Mouse (Mus musculus): ENCODE results near the gene Frs3. TPM values are rescaled to one million over a fixed set of nuclear protein-coding genes. Genes with fewer than 3 reads are reported as not detected.
A peak's percentile ranks its signal among the peaks of the same experiment; 100 is the strongest.

The Frs3 gene
- polyA plus RNA-seq, 1 experiment from 2014 or later: 8.3 TPM

DNA sequence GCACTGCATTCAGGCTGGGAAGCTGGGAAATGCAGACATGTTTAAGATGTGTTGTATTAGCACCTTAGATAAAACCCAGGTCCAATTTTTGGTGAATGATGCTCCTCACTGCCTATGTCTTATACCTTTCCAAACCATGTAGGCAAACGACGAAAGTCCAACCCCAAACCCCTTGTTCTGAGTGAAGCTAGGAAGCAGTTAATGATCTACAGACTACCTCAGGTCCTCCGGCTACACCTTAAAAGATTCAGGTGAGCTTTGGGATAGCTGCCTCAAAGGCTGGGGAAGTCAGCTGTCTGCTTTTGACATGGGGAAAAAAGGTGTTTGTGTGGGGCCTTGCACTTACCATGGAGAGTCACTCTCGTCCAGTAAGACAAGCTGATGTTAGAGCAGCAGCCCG, 10.1 kb upstream of the Frs3 start:
- H3K9me3 ChIP-seq (ENCODE audit: control insufficient read depth, low read length): no peaks in the 10 kb centered on the region
- no peak overlapping the region for H3K27ac ChIP-seq (ENCODE audit: low read depth, low read length)
- H3K27me3 ChIP-seq (ENCODE audit: control insufficient read depth, insufficient read depth, low read length): no peaks in the 10 kb centered on the region
- no peaks in the 10 kb centered on the region for H3K4me1 ChIP-seq (replicated peaks; ENCODE audit: control insufficient read depth, insufficient read depth, low read length)
- H3K4me2 ChIP-seq (ENCODE audit: low read depth, low read length, severe bottlenecking): no peak overlapping the region
- DNase-seq (ENCODE audit: low spot score): no peak
- H3K4me3 ChIP-seq (ENCODE audit: low read depth, low read length): no peak overlapping the region
- H3K9ac ChIP-seq (ENCODE audit: low read length): no peak overlapping the region
- peaks cover 10% of the 10 kb centered on the region; the same call in 1 of the 2 replicates for H3K36me3 ChIP-seq (ENCODE audit: control insufficient read depth, insufficient read depth, low read length)
- no peak for ATAC-seq (replicated peaks; ENCODE audit: low FRiP score)
- WGBS: 87% methylated on average over 5 of the region's 5 CpGs

DNA sequence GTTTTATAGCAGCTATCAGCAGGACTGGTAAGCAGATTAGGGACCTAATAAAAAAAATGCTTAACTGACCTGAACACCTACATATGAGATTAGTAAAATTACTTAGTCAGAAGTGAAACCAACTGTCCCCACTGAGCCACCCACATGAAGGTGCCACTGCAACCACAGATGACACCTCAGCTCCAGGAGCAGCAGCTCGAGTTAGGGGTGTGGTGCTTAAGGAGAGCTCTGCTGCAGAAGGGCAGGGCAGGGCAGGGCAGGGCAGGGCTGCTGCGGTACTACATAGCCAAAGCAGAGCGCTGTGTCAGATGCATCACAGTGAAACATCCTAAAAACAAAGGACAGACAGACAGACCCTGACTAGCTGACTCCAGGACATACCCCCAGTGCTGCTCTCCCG, 6.0 kb upstream of the Frs3 start:
- H3K27me3 ChIP-seq (ENCODE audit: control insufficient read depth, insufficient read depth, low read length): no peaks in the 10 kb centered on the region
- no peak overlapping the region for H3K4me3 ChIP-seq (ENCODE audit: low read depth, low read length)
- no peak overlapping the region for H3K27ac ChIP-seq (ENCODE audit: low read depth, low read length)
- H3K9ac ChIP-seq (ENCODE audit: low read length): no peak overlapping the region
- peaks cover 8% of the 10 kb centered on the region; the same call in 1 of the 2 replicates for H3K4me1 ChIP-seq (replicated peaks; ENCODE audit: control insufficient read depth, insufficient read depth, low read length)
- no peak for DNase-seq (ENCODE audit: low spot score)
- no peak overlapping the region for H3K4me2 ChIP-seq (ENCODE audit: low read depth, low read length, severe bottlenecking)
- H3K36me3 ChIP-seq (ENCODE audit: control insufficient read depth, insufficient read depth, low read length): peaks cover 10% of the 10 kb centered on the region; the same call in 1 of the 2 replicates
- no peaks in the 10 kb centered on the region for H3K9me3 ChIP-seq (ENCODE audit: control insufficient read depth, low read length)
- 88% methylated on average over 4 of the region's 4 CpGs for WGBS
- no peak for ATAC-seq (replicated peaks; ENCODE audit: low FRiP score)

DNA sequence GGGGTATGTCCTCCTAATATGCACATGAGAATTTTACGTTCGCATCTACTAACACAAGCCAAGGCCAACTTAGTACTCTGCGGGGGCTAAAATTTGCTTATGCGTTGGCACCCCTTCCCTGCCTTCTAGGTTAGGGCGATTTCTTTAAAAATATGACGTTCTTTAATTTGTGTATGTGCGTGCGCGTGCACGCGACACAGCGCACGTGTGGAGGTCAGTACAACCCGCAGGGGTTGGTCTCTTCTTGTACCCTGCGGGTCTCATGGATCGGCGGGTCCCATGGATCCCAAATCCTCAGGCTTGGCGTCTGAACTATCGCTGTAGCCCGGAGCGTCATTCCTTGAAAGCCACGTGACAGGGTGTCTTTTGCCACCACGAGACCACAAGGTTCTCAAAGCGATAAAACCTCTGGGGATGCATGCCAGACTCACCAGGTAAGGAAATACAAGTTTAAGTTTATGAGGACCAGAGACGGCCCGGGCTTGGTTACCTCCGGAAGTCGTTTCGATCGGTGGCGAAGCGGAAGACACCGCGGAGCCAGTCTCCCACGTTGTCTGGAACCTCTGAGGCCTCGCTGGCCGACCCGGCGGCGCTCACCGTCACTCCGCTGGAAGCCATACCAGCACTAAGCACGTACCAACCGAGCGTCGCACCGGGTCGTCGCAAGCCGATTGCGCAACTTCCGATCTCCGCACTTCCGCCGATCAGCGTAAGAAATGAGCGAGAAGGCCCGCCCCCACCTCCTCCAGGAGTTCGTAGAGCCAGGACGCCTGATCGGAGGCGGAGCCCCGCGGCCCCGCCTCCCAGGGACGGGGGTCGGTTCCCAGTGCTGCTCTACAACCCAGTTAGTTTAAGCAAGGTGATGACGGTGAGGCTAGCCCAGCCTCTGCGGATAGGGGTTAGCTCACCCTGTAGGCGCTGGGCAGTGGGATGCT, 1.2 kb upstream of the Frs3 start:
- Histone ChIP-seq H3K4me2 (ENCODE audit: low read depth, low read length, severe bottlenecking) (peak overlapping the region; percentile 96), H3K27ac (ENCODE audit: low read depth, low read length) (peak overlapping the region; percentile 57; the same call in 1 of the 2 replicates), H3K4me1 (replicated peaks; ENCODE audit: control insufficient read depth, insufficient read depth, low read length) (peaks cover 8% of the 10 kb centered on the region; the same call in 1 of the 2 replicates), H3K27me3 (ENCODE audit: control insufficient read depth, insufficient read depth, low read length) (no peaks in the 10 kb centered on the region; the same call in 1 of the 2 replicates), H3K9ac (ENCODE audit: low read length) (peak overlapping the region; percentile 87), H3K36me3 (ENCODE audit: control insufficient read depth, insufficient read depth, low read length) (no peaks in the 10 kb centered on the region; the same call in 1 of the 2 replicates), H3K9me3 (ENCODE audit: control insufficient read depth, low read length) (no peaks in the 10 kb centered on the region), H3K4me3 (ENCODE audit: low read depth, low read length) (peak overlapping the region; percentile 66)
- ATAC-seq (replicated peaks; ENCODE audit: low FRiP score): peak; percentile 90
- peak; percentile 95 for DNase-seq (ENCODE audit: low spot score)
- WGBS: under 1% methylated on average over 70 of the region's 70 CpGs

DNA sequence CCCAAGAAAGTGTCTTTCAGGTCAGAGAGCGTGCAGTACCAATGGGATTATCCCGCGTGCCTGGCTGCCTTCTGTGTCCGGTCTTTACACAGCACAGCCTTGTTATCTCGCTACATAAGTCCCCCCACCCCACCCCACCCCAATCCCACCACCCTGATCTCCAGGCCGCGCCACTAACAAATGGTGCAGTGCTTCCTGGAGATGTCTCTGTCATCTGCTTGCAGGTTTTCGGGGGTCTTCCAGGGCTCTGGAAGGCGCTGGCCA, 554 bp upstream of the Frs3 start, which contains the start of gene Tomm6:
TSS of gene Tomm6 (minus strand) at position 43 of the 264 bp plus-strand sequence.
- Histone ChIP-seq H3K27ac (ENCODE audit: low read depth, low read length) (peak within 1 kb of the TSS; percentile 57), H3K9ac (ENCODE audit: low read length) (peak within 1 kb of the TSS; percentile 87), H3K4me2 (ENCODE audit: low read depth, low read length, severe bottlenecking) (peak within 1 kb of the TSS; percentile 96), H3K4me1 (replicated peaks; ENCODE audit: control insufficient read depth, insufficient read depth, low read length) (peaks cover 8% of the 10 kb centered on the region; the same call in 1 of the 2 replicates), H3K9me3 (ENCODE audit: control insufficient read depth, low read length) (no peaks in the 10 kb centered on the region), H3K4me3 (ENCODE audit: low read depth, low read length) (peak within 1 kb of the TSS; percentile 66), H3K27me3 (ENCODE audit: control insufficient read depth, insufficient read depth, low read length) (no peaks in the 10 kb centered on the region; the same call in 1 of the 2 replicates), H3K36me3 (ENCODE audit: control insufficient read depth, insufficient read depth, low read length) (no peaks in the 10 kb centered on the region; the same call in 1 of the 2 replicates)
- 0% methylated on average over 9 of the region's 9 CpGs for WGBS
- DNase-seq (ENCODE audit: low spot score) (no peak), ATAC-seq (replicated peaks; ENCODE audit: low FRiP score) (no peak)

DNA sequence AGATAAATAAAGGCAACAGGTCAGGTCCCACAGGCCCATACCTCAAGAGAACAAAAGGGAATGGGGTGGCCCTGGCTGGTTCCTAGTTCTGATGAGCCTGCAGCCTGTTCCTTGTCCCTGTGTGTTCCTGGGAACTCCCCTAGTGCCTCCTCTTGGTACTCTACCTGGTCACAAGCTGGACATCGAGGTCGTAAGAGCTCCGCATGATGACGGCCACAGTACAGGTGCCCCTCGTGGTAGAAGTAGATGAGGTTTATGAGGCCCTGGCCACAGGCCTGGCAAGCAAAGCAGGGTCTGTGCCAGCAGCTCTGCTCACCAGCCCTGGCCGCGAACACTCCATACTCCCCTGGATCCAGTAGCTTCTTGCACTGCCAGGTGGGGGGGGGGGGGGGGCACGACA, 1.1 kb downstream of the Frs3 start:
- no peaks in the 10 kb centered on the region for H3K9me3 ChIP-seq (ENCODE audit: control insufficient read depth, low read length)
- H3K4me1 ChIP-seq (replicated peaks; ENCODE audit: control insufficient read depth, insufficient read depth, low read length): peaks cover 11% of the 10 kb centered on the region; the same call in 1 of the 2 replicates
- no peak overlapping the region for H3K27ac ChIP-seq (ENCODE audit: low read depth, low read length)
- no peak for ATAC-seq (replicated peaks; ENCODE audit: low FRiP score)
- H3K27me3 ChIP-seq (ENCODE audit: control insufficient read depth, insufficient read depth, low read length): no peaks in the 10 kb centered on the region; the same call in 1 of the 2 replicates
- no peak overlapping the region; the same call in 1 of the 2 replicates for H3K9ac ChIP-seq (ENCODE audit: low read length)
- H3K4me3 ChIP-seq (ENCODE audit: low read depth, low read length): peak overlapping the region; percentile 66; the same call in 1 of the 2 replicates
- WGBS: 81% methylated on average over 7 of the region's 8 CpGs
- no peak for DNase-seq (ENCODE audit: low spot score)
- no peaks in the 10 kb centered on the region for H3K36me3 ChIP-seq (ENCODE audit: control insufficient read depth, insufficient read depth, low read length)
- H3K4me2 ChIP-seq (ENCODE audit: low read depth, low read length, severe bottlenecking): peak overlapping the region; percentile 96; the same call in 1 of the 2 replicates

DNA sequence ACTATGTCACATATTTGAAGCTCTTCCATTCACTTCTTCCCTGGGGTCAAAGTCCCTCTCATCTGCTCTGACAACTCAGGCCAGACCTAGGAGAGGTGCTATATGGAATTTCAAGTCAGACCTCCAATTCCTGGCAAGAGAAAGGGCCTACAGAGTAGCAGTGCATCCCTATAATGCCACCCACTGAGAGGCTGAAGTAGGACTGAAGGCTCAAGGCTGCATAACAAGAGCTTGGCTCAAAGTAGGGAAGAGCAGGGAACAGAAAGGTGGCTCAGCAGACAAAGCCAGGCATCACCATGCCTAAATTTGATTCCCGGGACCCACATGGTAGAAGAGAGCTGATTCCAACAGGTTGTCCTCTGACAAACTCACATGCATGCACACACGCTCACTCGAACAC, 2.8 kb downstream of the Frs3 start:
- H3K9me3 ChIP-seq (ENCODE audit: control insufficient read depth, low read length): no peaks in the 10 kb centered on the region
- no peak overlapping the region for H3K4me3 ChIP-seq (ENCODE audit: low read depth, low read length)
- DNase-seq (ENCODE audit: low spot score) (no peak), ATAC-seq (replicated peaks; ENCODE audit: low FRiP score) (no peak)
- no peaks in the 10 kb centered on the region for H3K36me3 ChIP-seq (ENCODE audit: control insufficient read depth, insufficient read depth, low read length)
- 91% methylated on average over 3 of the region's 3 CpGs for WGBS
- no peak overlapping the region for H3K4me2 ChIP-seq (ENCODE audit: low read depth, low read length, severe bottlenecking)
- H3K4me1 ChIP-seq (replicated peaks; ENCODE audit: control insufficient read depth, insufficient read depth, low read length): peaks cover 13% of the 10 kb centered on the region; the same call in 1 of the 2 replicates
- no peaks in the 10 kb centered on the region; the same call in 1 of the 2 replicates for H3K27me3 ChIP-seq (ENCODE audit: control insufficient read depth, insufficient read depth, low read length)
- H3K9ac ChIP-seq (ENCODE audit: low read length): no peak overlapping the region
- no peak overlapping the region for H3K27ac ChIP-seq (ENCODE audit: low read depth, low read length)

DNA sequence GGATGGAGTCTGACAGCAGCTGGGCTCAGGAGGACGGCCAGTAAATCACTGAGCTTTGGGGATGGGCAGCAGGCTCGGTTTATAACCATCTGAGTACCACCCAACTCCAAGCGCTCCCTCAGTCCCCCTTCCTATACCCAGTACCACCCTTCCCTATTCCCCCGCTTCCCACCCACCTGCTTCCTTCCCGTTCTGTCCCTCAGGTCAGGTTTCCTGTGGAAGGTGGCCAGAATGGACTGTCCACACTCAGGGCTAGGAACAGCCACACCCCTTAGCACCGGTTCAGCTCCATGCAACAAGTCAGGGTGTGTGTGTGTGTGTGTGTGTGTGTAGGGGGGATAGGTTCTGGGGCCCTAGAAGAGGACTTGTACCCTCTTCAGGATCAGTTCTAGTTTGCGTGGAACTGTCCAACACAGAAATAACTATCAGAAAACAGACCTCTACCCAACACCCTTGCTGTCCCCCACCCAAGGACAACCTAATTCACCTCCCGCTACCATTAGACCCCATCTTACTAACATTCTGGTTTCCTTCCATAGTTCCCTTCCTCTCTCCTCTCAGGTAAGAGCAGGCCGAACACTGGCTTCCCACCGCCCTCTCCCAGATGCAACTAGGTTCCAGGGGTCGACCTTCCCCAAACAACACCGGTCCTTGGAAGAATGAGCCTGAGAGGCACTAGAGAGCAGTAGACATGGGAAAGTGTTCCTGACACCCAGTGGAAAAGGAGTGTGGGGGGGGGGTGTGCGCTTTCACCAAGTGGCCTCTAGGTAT, 5.0 kb downstream of the Frs3 start:
- H3K27ac ChIP-seq (ENCODE audit: low read depth, low read length): no peak overlapping the region
- H3K4me3 ChIP-seq (ENCODE audit: low read depth, low read length): peak overlapping the region; percentile 66
- no peaks in the 10 kb centered on the region; the same call in 1 of the 2 replicates for H3K27me3 ChIP-seq (ENCODE audit: control insufficient read depth, insufficient read depth, low read length)
- H3K4me1 ChIP-seq (replicated peaks; ENCODE audit: control insufficient read depth, insufficient read depth, low read length): peaks cover 6% of the 10 kb centered on the region; the same call in 1 of the 2 replicates
- WGBS: 31% methylated on average over 13 of the region's 13 CpGs
- H3K9ac ChIP-seq (ENCODE audit: low read length): peak overlapping the region; percentile 53
- ATAC-seq (replicated peaks; ENCODE audit: low FRiP score) (no peak), DNase-seq (ENCODE audit: low spot score) (no peak)
- H3K36me3 ChIP-seq (ENCODE audit: control insufficient read depth, insufficient read depth, low read length): no peaks in the 10 kb centered on the region
- H3K9me3 ChIP-seq (ENCODE audit: control insufficient read depth, low read length): no peaks in the 10 kb centered on the region
- peak overlapping the region; percentile 79 for H3K4me2 ChIP-seq (ENCODE audit: low read depth, low read length, severe bottlenecking)

DNA sequence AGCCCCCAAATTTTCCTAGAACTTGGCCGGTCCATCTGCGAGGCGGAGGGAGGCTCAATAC, 5.4 kb downstream of the Frs3 start, which contains the start of gene Gm21981:
TSS of gene Gm21981 (minus strand) at position 14 of the 61 bp plus-strand sequence.
- DNase-seq (ENCODE audit: low spot score): no peak

More for the DNA sequence above, 5.4 kb downstream of the Frs3 start, which contains the start of gene Gm21981:
- Histone ChIP-seq H3K27me3 (ENCODE audit: control insufficient read depth, insufficient read depth, low read length) (no peaks in the 10 kb centered on the region; the same call in 1 of the 2 replicates), H3K4me3 (ENCODE audit: low read depth, low read length) (peak within 1 kb of the TSS; percentile 66), H3K9ac (ENCODE audit: low read length) (peak within 1 kb of the TSS; percentile 79), H3K4me1 (replicated peaks; ENCODE audit: control insufficient read depth, insufficient read depth, low read length) (peaks cover 6% of the 10 kb centered on the region; the same call in 1 of the 2 replicates), H3K27ac (ENCODE audit: low read depth, low read length) (peak within 1 kb of the TSS; percentile 14; the same call in 1 of the 2 replicates), H3K36me3 (ENCODE audit: control insufficient read depth, insufficient read depth, low read length) (no peaks in the 10 kb centered on the region), H3K4me2 (ENCODE audit: low read depth, low read length, severe bottlenecking) (peak within 1 kb of the TSS; percentile 79), H3K9me3 (ENCODE audit: control insufficient read depth, low read length) (no peaks in the 10 kb centered on the region)
- no peak for ATAC-seq (replicated peaks; ENCODE audit: low FRiP score)
- 2% methylated on average over 3 of the region's 3 CpGs for WGBS

All from forebrain, embryonic 11.5 days (tissue).